Mouse (Mus musculus): ENCODE results near the gene Ilk. TPM values are rescaled to one million over a fixed set of nuclear protein-coding genes. Genes with fewer than 3 reads are reported as not detected.
A peak's percentile ranks its signal among the peaks of the same experiment; 100 is the strongest.

The Ilk gene
- total RNA-seq (2021) (10 to 100 TPM; 81.4 to 84.4 TPM), polyA plus RNA-seq (2012; rRNA removed) (127 and 168 TPM in 2 replicates)
- long read RNA-seq, transcript Ilk-201 (13 exons, 1,795 nt): major isoform, 40 of 57 reads
- long read RNA-seq, partial matches to known transcripts: 10 of 57 reads
- long read RNA-seq, other reads (novel, unspliced or antisense): 4 of 57 reads

GRCm38 (mm10) chr7:105736264-105736901, at the start of gene Ilk:
Gene Ilk (plus strand): TSS chr7:105736592.
- peak within 1 kb of the TSS; percentile 88 for H3K9ac ChIP-seq (ENCODE audit: low read depth, low read length)
- under 1% methylated on average over 58 of the region's 62 CpGs for WGBS
- H3K79me2 ChIP-seq (replicated peaks; ENCODE audit: control insufficient read depth, insufficient read depth, low read length): no peaks in the 10 kb centered on the region; the same call in 1 of the 2 replicates
- peaks cover 6% of the 10 kb centered on the region for H3K36me3 ChIP-seq (ENCODE audit: control insufficient read depth, insufficient read depth, low read length)
- peak within 1 kb of the TSS; percentile 83 for H3K4me3 ChIP-seq
- TF ChIP-seq CTCF (IDR thresholded peaks at IDR 0.05) (no peak), EP300 (IDR thresholded peaks at IDR 0.05; ENCODE audit: insufficient read depth, low read depth, low read length) (no peak), POLR2A (IDR thresholded peaks at IDR 0.05; ENCODE audit: insufficient read depth, low read depth, low read length) (peak; percentile 78)
- peak within 1 kb of the TSS; percentile 99 for H3K27ac ChIP-seq
- H3K4me1 ChIP-seq (ENCODE audit: control insufficient read depth, insufficient read depth, low read length): peaks cover 6% of the 10 kb centered on the region
- intact Hi-C loops (cut with DNase I): loop anchor here (2.0 to 10.0 kb wide), 3 partner anchors 74 to 182 kb away; partner anchors contain the start of genes Mrpl17, Smpd1 and Trim3
- no peaks in the 10 kb centered on the region for H3K27me3 ChIP-seq (ENCODE audit: control insufficient read depth, insufficient read depth, low read length)
- DNase-seq: peak; percentile 94 to 96

- H3K27me3 ChIP-seq (ENCODE audit: control insufficient read depth, insufficient read depth, low read length): no peaks in the 10 kb centered on the region
- H3K4me1 ChIP-seq (ENCODE audit: control insufficient read depth, insufficient read depth, low read length): no peaks in the 10 kb centered on the region
- DNase-seq: no peak
- no peak overlapping the region for H3K9ac ChIP-seq (ENCODE audit: low read depth, low read length)
- TF ChIP-seq EP300 (IDR thresholded peaks at IDR 0.05; ENCODE audit: insufficient read depth, low read depth, low read length): no peak
- no peak for TF ChIP-seq POLR2A (IDR thresholded peaks at IDR 0.05; ENCODE audit: insufficient read depth, low read depth, low read length)
- no peak for TF ChIP-seq CTCF (IDR thresholded peaks at IDR 0.05)
- intact Hi-C loops (cut with DNase I): no loop called here
- H3K27ac ChIP-seq: no peak overlapping the region
- no peaks in the 10 kb centered on the region for H3K36me3 ChIP-seq (ENCODE audit: control insufficient read depth, insufficient read depth, low read length)
- WGBS: 56% methylated on average over 1 of the region's 1 CpGs
- H3K4me3 ChIP-seq: no peak overlapping the region
- H3K79me2 ChIP-seq (replicated peaks; ENCODE audit: control insufficient read depth, insufficient read depth, low read length): no peaks in the 10 kb centered on the region
These were observed 45.5 kb upstream of the Ilk start for GRCm38 (mm10) chr7:105690875-105691274.

GRCm38 (mm10) chr7:105703184-105703583, 33.2 kb upstream of the Ilk start:
- no peak overlapping the region for H3K9ac ChIP-seq (ENCODE audit: low read depth, low read length)
- H3K36me3 ChIP-seq (ENCODE audit: control insufficient read depth, insufficient read depth, low read length): no peaks in the 10 kb centered on the region
- H3K27me3 ChIP-seq (ENCODE audit: control insufficient read depth, insufficient read depth, low read length): no peaks in the 10 kb centered on the region
- 83% methylated on average over 16 of the region's 16 CpGs for WGBS
- intact Hi-C loops (cut with DNase I): no loop called here
- no peaks in the 10 kb centered on the region for H3K79me2 ChIP-seq (replicated peaks; ENCODE audit: control insufficient read depth, insufficient read depth, low read length)
- DNase-seq: no peak
- TF ChIP-seq CTCF (IDR thresholded peaks at IDR 0.05) (no peak), POLR2A (IDR thresholded peaks at IDR 0.05; ENCODE audit: insufficient read depth, low read depth, low read length) (no peak), EP300 (IDR thresholded peaks at IDR 0.05; ENCODE audit: insufficient read depth, low read depth, low read length) (no peak)
- no peak overlapping the region for H3K27ac ChIP-seq
- H3K4me3 ChIP-seq: no peak overlapping the region
- no peaks in the 10 kb centered on the region for H3K4me1 ChIP-seq (ENCODE audit: control insufficient read depth, insufficient read depth, low read length)

- H3K4me3 ChIP-seq: no peak overlapping the region
- intact Hi-C loops (cut with DNase I): no loop called here
- WGBS: 75% methylated on average over 4 of the region's 4 CpGs
These were observed 32.6 kb upstream of the Ilk start for GRCm38 (mm10) chr7:105703816-105704215.

GRCm38 (mm10) chr7:105708733-105709132, 27.7 kb upstream of the Ilk start:
- DNase-seq: no peak
- 86% methylated on average over 5 of the region's 5 CpGs for WGBS
- H3K9ac ChIP-seq (ENCODE audit: low read depth, low read length): no peak overlapping the region
- H3K4me3 ChIP-seq: no peak overlapping the region
- no peaks in the 10 kb centered on the region for H3K4me1 ChIP-seq (ENCODE audit: control insufficient read depth, insufficient read depth, low read length)
- H3K27ac ChIP-seq: no peak overlapping the region
- H3K36me3 ChIP-seq (ENCODE audit: control insufficient read depth, insufficient read depth, low read length): no peaks in the 10 kb centered on the region
- no peaks in the 10 kb centered on the region for H3K79me2 ChIP-seq (replicated peaks; ENCODE audit: control insufficient read depth, insufficient read depth, low read length)
- no peaks in the 10 kb centered on the region for H3K27me3 ChIP-seq (ENCODE audit: control insufficient read depth, insufficient read depth, low read length)
- intact Hi-C loops (cut with DNase I): no loop called here
- no peak for TF ChIP-seq EP300 (IDR thresholded peaks at IDR 0.05; ENCODE audit: insufficient read depth, low read depth, low read length)
- no peak for TF ChIP-seq CTCF (IDR thresholded peaks at IDR 0.05)
- no peak for TF ChIP-seq POLR2A (IDR thresholded peaks at IDR 0.05; ENCODE audit: insufficient read depth, low read depth, low read length)

More at GRCm38 (mm10) chr7:105703816-105704215, 32.6 kb upstream of the Ilk start:
- DNase-seq: no peak
- Histone ChIP-seq H3K27ac (no peak overlapping the region), H3K36me3 (ENCODE audit: control insufficient read depth, insufficient read depth, low read length) (no peaks in the 10 kb centered on the region), H3K9ac (ENCODE audit: low read depth, low read length) (no peak overlapping the region), H3K4me1 (ENCODE audit: control insufficient read depth, insufficient read depth, low read length) (no peaks in the 10 kb centered on the region), H3K79me2 (replicated peaks; ENCODE audit: control insufficient read depth, insufficient read depth, low read length) (no peaks in the 10 kb centered on the region), H3K27me3 (ENCODE audit: control insufficient read depth, insufficient read depth, low read length) (no peaks in the 10 kb centered on the region)
- TF ChIP-seq CTCF (IDR thresholded peaks at IDR 0.05) (no peak), EP300 (IDR thresholded peaks at IDR 0.05; ENCODE audit: insufficient read depth, low read depth, low read length) (no peak), POLR2A (IDR thresholded peaks at IDR 0.05; ENCODE audit: insufficient read depth, low read depth, low read length) (no peak)

- TF ChIP-seq POLR2A (IDR thresholded peaks at IDR 0.05; ENCODE audit: insufficient read depth, low read depth, low read length) (no peak), CTCF (IDR thresholded peaks at IDR 0.05) (peak; percentile 13; the same call in 1 of the 2 replicates)
These were observed 21.0 kb upstream of the Ilk start for GRCm38 (mm10) chr7:105715366-105715765.

More at GRCm38 (mm10) chr7:105715366-105715765, 21.0 kb upstream of the Ilk start:
- no peak for DNase-seq
- WGBS: 60% methylated on average over 3 of the region's 3 CpGs
- Histone ChIP-seq H3K36me3 (ENCODE audit: control insufficient read depth, insufficient read depth, low read length) (no peaks in the 10 kb centered on the region), H3K27ac (no peak overlapping the region), H3K4me3 (no peak overlapping the region), H3K79me2 (replicated peaks; ENCODE audit: control insufficient read depth, insufficient read depth, low read length) (no peaks in the 10 kb centered on the region), H3K4me1 (ENCODE audit: control insufficient read depth, insufficient read depth, low read length) (no peaks in the 10 kb centered on the region), H3K27me3 (ENCODE audit: control insufficient read depth, insufficient read depth, low read length) (no peaks in the 10 kb centered on the region), H3K9ac (ENCODE audit: low read depth, low read length) (no peak overlapping the region)
- intact Hi-C loops (cut with DNase I): no loop called here
